Mouse (Mus musculus): ENCODE data around the gene Tns1. TPM values are rescaled to one million over a fixed set of nuclear protein-coding genes. Genes with fewer than 3 reads are reported as not detected.

Gene Tns1
- total RNA-seq, 1 experiment from 2014 or later: 436 TPM

- DNase-seq: no peak
These were observed 91.3 kb downstream of the Tns1 start for GRCm38 (mm10) chr1:74032966-74033365.

DNA sequence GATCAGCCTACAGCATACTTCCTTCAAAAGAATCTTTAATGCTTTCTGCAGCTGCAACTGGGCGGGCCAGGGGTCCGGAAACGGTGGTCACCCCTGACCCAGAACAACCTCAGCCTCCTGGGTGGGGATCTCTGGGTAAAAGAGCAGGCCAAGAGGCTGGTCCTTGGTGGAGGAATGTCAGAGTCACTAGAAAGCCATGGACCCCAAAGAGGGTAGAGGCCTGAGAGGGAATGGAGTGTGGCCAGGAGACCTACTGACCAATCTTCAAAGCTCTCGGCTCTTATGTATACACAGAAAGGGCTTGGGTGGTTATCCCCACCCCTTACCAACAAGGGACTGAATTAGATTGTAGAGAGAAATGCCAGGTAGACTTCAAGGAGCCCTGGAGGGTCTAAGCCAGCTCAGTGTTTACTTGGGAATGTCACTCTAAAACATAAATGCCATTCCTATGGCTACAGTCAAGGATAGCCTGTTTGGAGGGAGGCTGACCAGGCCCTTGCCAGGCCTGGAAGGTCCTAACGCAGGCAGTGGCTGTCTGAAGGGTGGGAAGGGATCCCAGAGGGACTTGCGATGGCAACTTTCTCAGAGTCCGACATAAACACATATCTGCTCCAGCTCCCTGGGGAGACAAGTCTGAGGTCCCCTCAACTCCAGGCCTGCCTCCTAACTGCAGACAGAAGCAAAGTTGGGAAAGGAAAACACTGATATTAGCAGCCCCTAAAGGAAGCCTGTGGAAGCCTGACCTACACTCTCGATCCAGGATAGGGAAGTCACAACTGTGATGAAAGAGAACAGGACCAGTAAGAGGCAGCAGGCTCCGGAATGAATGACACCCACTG lies 92.3 kb downstream of the Tns1 start:
- DNase-seq: no peak

- DNase-seq: peak; percentile 69
These were observed 93.3 kb downstream of the Tns1 start for GRCm38 (mm10) chr1:74030901-74031360.

GRCm38 (mm10) chr1:74030285-74030684 lies 94.0 kb downstream of the Tns1 start:
- no peak for DNase-seq

DNA sequence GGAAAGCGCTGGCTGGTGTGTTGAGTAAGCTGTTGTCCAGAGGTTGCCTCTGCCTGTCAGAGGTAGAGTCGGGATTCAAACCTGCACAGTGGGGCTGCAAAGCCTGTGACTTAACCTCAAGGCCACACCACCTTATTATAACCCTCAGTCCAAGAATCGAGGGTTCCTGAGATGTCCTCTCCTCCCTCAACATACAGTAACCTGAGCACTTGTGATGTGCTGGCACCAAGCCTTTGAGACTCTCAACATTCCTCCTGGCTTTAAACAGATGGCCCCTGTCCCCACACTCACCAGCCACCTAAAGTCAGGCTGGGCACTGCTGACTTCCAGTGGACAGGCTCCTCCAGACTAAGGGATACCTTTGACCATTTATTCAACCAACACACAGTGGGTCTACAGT lies 94.6 kb downstream of the Tns1 start:
- DNase-seq: no peak

GRCm38 (mm10) chr1:74028881-74029266 lies 95.4 kb downstream of the Tns1 start:
- peak; percentile 70 for DNase-seq

GRCm38 (mm10) chr1:74028118-74028880 lies 96.0 kb downstream of the Tns1 start:
- DNase-seq: no peak

GRCm38 (mm10) chr1:74027559-74028091 lies 96.6 kb downstream of the Tns1 start:
- DNase-seq: peak; percentile 76

DNA sequence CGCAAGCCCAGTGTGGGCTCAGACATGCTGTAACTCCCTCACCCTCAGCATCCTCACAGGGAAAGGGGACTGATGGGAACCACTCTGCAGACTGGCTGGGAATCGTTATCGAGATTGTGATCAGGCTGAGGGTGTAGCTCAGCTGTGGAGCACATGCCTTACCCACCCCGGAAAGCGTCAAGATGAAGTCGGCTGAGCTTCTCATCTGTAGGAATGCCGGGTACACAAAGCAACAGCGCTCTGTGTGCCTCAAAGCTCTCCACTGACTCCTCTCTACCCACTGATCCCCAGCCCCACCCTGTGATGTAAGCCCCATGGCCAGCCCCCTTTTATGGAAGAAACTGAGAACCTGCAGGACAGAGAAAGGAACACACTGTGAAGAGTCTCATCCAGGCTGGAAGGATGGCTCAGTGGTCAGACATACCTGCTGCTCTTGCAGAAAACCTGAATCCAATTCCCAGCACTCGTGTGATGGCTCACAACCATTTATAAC lies 97.5 kb downstream of the Tns1 start:
- no peak for DNase-seq

GRCm38 (mm10) chr1:74025651-74026226 lies 98.5 kb downstream of the Tns1 start:
- DNase-seq: peak; percentile 59

DNA sequence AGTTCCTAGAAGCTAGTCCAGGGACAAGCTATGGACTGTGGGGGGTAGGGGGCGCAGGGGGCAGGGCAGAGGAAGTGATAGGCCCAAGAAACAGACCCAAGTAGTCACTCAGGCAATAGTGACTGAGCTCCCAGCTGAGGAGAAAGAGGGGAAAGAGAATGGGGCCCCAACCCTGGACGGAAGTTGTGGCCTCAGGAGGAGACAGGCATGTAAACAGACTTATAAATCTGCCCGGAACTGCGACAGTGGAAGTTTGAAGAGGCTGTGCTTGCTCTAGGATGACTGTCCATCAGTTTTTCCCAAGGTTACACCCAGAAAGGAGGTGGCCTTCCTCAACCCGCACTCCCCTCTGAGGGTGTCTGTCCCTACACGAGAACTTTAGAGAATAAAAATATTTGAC lies 99.0 kb downstream of the Tns1 start:
- no peak for DNase-seq

GRCm38 (mm10) chr1:74024452-74025190 lies 99.6 kb downstream of the Tns1 start:
- no peak for DNase-seq

DNA sequence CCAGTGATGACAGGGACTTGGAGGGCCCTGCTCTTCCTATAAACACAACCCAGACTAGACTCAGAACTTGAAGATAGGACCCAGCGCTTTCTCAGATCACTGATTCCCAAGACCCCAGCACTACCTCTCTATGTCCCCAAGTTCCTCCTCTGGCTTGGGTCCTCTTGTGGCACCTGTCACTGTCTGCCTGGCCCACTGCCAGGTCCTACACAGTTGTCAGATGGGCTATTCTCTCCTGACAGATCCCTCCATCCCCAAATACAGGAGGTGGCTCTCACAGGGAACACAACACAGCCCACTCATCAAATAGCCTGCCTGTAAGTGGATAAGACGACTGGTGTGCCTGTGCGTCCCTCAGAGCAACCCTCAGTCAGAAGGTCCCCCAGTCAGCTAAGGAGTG lies 101.3 kb downstream of the Tns1 start:
- no peak for DNase-seq

GRCm38 (mm10) chr1:74022536-74022935 lies 101.7 kb downstream of the Tns1 start:
- DNase-seq: no peak

- DNase-seq: no peak
These were observed 104.0 kb downstream of the Tns1 start for GRCm38 (mm10) chr1:74020235-74020634.

GRCm38 (mm10) chr1:74017399-74018172 lies 106.7 kb downstream of the Tns1 start:
- DNase-seq: peak; percentile 51

DNA sequence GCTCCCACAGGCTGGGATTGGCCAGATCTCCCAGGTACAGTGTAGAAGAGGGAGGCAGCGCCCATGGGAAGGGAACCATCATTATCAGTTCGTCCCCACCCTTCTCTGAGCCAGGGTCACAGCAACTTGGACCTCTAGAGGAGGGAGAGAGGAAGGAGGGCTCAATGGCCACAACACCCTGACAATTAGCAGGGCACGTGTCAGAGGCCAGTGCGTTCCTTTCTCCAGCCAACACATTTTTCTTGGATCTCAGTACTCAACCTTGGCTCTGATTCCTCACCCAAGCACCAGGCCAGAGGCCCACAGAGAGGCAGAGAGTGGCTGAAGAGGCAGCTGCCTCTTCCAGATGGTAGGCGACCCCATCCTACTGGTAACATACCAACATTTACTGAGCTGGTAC lies 107.6 kb downstream of the Tns1 start:
- DNase-seq: no peak

GRCm38 (mm10) chr1:74015513-74016234 lies 108.6 kb downstream of the Tns1 start:
- DNase-seq: no peak

GRCm38 (mm10) chr1:74014538-74015327 lies 109.5 kb downstream of the Tns1 start:
- no peak for DNase-seq

Measured in adrenal gland, postnatal 25 days (tissue).